Mouse (Mus musculus): ENCODE measurements around the gene Calr3. TPM values are rescaled to one million over a fixed set of nuclear protein-coding genes. Genes with fewer than 3 reads are reported as not detected.

The Calr3 gene
- total and polyA plus RNA-seq, 3 experiments: 0.08 to 3.6 (median 0.87) TPM

DNA sequence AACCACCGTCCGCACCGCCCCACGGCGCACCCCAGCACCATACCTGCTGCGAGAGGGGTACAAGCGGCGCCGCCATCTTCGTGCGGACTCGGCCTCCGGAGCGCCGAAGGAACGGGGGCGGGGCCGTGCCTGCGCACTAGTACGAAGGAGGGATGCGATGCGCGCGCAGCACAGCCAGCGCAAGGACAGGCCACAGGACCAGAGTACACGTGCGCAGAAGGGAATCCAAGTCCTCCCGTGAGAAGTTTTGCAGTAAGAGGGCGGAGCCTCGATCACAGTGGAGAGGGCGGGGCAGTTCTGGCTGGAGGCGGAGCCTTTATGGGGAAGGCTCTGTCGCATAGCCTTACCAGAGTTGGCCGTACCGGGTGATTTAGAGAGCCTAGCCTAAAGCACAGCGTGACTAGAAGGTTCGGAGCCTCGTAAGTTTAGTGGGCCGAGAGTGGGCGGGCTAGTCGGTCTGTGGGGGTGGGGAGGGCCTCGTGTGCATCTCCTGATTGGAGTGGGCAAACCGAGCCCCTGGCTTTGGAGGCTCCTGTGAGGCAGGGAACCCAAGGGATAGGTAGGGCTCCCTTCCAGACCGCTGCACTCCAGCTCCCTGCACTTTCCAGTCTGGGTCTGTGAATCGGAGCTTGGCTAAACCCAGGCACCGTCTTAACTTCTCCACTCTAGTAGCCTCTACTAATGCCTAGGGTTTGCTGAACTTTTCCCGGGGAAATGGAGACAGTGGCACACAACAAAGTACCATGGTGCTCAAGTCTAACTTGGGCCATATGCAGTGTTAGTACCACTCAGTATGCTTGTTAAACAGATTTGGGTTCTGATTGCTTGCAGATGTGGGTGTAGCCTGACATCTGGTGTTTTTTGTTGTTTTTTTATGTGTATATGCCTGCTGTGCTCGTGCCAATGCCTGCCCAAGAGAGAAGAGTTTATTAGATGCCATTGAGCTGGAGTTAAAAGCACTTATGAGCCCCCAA is 22.0 kb downstream of the Calr3 start, which contains the start of gene Eps15l1:
Gene Eps15l1, minus strand, starts transcription at position 99 of the 974 bp plus-strand sequence.
- no peaks in the 10 kb centered on the region for H3K9me3 ChIP-seq (replicated peaks)
- ATAC-seq (ENCODE audit: extremely low read depth, insufficient number of reproducible peaks, low FRiP score, poor library complexity, severe bottlenecking) (peak; percentile 97), DNase-seq (ENCODE audit: low spot score) (peak; percentile 93)
- H3K27me3 ChIP-seq (ENCODE audit: insufficient read depth, low read length): no peaks in the 10 kb centered on the region
- no peak for TF ChIP-seq TAL1 (conservative IDR thresholded peaks at IDR 0.05; ENCODE audit: low read depth, low read length)
- TF ChIP-seq POLR2AphosphoS5 (IDR thresholded peaks at IDR 0.05; ENCODE audit: insufficient replicate concordance, low read depth, low read length): no peak
- no peak for TF ChIP-seq GATA2 (IDR thresholded peaks at IDR 0.05; ENCODE audit: borderline replicate concordance, low read depth, low read length)
- TF ChIP-seq GATA1 (IDR thresholded peaks at IDR 0.05; ENCODE audit: borderline replicate concordance, low read length): no peak
- TF ChIP-seq CTCF (IDR thresholded peaks at IDR 0.05; ENCODE audit: low read depth, low read length): no peak
- peaks cover 32% of the 10 kb centered on the region for H3K36me3 ChIP-seq (replicated peaks)
- peak within 1 kb of the TSS; percentile 84 for H3K4me3 ChIP-seq (ENCODE audit: low read depth, low read length)
- peaks cover 48% of the 10 kb centered on the region for H3K4me1 ChIP-seq (ENCODE audit: insufficient read depth, low read depth, low read length)

DNA sequence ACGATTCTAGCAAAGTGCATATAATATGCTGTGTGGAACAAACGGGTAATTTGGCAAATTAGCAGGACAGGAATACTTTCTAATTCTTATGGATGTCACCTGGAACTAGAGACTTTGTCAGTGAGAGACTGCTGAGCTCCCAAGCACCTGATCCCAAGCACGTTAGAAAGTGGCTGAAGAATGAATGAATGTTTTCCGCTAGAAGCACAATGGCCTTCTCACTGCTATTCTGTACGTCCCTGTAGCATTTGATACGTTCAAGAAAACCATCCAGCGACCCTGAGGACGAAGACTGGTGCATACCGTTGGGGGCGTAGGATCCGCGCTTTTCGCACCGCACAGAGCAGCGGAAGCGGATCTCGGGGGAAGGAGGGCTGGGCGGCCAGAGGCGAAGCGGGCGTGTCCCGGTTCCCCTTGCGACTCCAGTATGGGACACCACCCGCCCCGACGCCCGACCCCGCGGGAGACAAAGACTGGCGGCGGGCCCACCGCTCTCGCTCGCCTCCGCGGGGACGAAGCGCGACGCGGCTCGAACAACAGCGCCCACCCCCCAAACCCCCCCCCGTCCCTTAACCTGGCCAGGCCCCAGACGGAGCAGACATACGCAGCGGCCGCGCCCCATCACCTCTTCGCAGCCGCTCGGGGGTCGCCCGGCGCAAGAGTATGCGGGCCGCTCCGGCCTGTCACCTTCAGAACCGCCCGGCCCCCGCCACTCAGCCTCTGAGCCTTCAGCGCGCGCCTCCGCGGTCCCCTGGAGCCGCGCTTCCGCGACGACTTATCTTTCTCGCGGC is 22.9 kb downstream of the Calr3 start:
- no peak for TF ChIP-seq POLR2AphosphoS5 (IDR thresholded peaks at IDR 0.05; ENCODE audit: insufficient replicate concordance, low read depth, low read length)
- no peaks in the 10 kb centered on the region for H3K9me3 ChIP-seq (replicated peaks)
- H3K27me3 ChIP-seq (ENCODE audit: insufficient read depth, low read length): no peaks in the 10 kb centered on the region
- peaks cover 57% of the 10 kb centered on the region for H3K4me1 ChIP-seq (ENCODE audit: insufficient read depth, low read depth, low read length)
- peak overlapping the region; percentile 84 for H3K4me3 ChIP-seq (ENCODE audit: low read depth, low read length)
- H3K36me3 ChIP-seq (replicated peaks): peaks cover 38% of the 10 kb centered on the region
- peak; percentile 54 for DNase-seq (ENCODE audit: low spot score)
- ATAC-seq (ENCODE audit: extremely low read depth, insufficient number of reproducible peaks, low FRiP score, poor library complexity, severe bottlenecking): no peak

DNA sequence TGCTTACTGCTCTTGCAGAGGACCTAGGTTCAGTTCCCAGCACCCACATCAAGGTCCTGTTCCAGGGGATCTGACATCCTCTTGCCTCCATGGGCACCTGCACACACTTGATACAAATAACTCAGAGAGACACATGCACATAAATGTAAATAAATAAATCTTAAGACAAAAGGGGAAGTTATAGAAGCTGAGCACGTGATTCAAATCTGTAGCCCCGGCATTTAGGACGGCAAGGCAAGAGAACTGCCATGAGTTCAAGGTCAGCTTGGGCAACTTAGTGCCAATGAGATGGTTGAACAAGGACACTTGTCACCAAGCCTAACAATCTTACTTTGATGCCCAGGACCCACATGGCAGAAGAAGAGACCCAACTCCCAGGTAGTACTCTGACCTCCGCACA is 25.6 kb downstream of the Calr3 start:
- Histone ChIP-seq H3K4me3 (ENCODE audit: low read depth, low read length) (no peak overlapping the region), H3K4me1 (ENCODE audit: insufficient read depth, low read depth, low read length) (peaks cover 82% of the 10 kb centered on the region), H3K27me3 (ENCODE audit: insufficient read depth, low read length) (no peaks in the 10 kb centered on the region), H3K36me3 (replicated peaks) (peaks cover 56% of the 10 kb centered on the region), H3K9me3 (replicated peaks) (no peaks in the 10 kb centered on the region)
- DNase-seq (ENCODE audit: low spot score) (no peak), ATAC-seq (ENCODE audit: extremely low read depth, insufficient number of reproducible peaks, low FRiP score, poor library complexity, severe bottlenecking) (no peak)
- TF ChIP-seq GATA1 (IDR thresholded peaks at IDR 0.05; ENCODE audit: borderline replicate concordance, low read length) (no peak), CTCF (IDR thresholded peaks at IDR 0.05; ENCODE audit: low read depth, low read length) (no peak), POLR2AphosphoS5 (IDR thresholded peaks at IDR 0.05; ENCODE audit: insufficient replicate concordance, low read depth, low read length) (no peak), TAL1 (conservative IDR thresholded peaks at IDR 0.05; ENCODE audit: low read depth, low read length) (no peak), GATA2 (IDR thresholded peaks at IDR 0.05; ENCODE audit: borderline replicate concordance, low read depth, low read length) (no peak)

DNA sequence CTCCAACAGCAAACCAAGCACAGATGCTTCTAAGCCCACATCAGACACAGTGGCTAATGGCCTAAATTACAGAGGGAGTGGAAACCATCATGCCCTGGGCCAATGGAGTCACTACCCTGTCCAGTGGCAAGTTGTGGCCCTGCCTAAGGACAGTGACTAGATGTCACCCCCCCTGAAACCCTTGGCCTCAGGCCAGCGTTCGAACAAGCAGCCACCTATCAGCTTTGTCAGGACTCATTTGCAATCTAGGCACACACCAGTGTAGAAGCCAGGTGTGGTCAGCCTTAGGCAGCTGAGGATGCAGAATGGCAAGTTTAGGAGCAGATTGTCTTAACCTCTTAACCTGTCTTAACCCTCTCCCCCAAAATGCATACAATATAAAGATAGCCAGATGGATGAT is 28.4 kb downstream of the Calr3 start:
- H3K27me3 ChIP-seq (ENCODE audit: insufficient read depth, low read length): no peaks in the 10 kb centered on the region
- ATAC-seq (ENCODE audit: extremely low read depth, insufficient number of reproducible peaks, low FRiP score, poor library complexity, severe bottlenecking) (no peak), DNase-seq (ENCODE audit: low spot score) (no peak)
- TF ChIP-seq POLR2AphosphoS5 (IDR thresholded peaks at IDR 0.05; ENCODE audit: insufficient replicate concordance, low read depth, low read length) (no peak), TAL1 (conservative IDR thresholded peaks at IDR 0.05; ENCODE audit: low read depth, low read length) (no peak), GATA1 (IDR thresholded peaks at IDR 0.05; ENCODE audit: borderline replicate concordance, low read length) (no peak), CTCF (IDR thresholded peaks at IDR 0.05; ENCODE audit: low read depth, low read length) (no peak), GATA2 (IDR thresholded peaks at IDR 0.05; ENCODE audit: borderline replicate concordance, low read depth, low read length) (no peak)
- H3K36me3 ChIP-seq (replicated peaks): peaks cover 82% of the 10 kb centered on the region
- H3K9me3 ChIP-seq (replicated peaks): no peaks in the 10 kb centered on the region
- H3K4me1 ChIP-seq (ENCODE audit: insufficient read depth, low read depth, low read length): peaks cover 88% of the 10 kb centered on the region
- H3K4me3 ChIP-seq (ENCODE audit: low read depth, low read length): no peak overlapping the region; the same call in 1 of the 2 replicates

DNA sequence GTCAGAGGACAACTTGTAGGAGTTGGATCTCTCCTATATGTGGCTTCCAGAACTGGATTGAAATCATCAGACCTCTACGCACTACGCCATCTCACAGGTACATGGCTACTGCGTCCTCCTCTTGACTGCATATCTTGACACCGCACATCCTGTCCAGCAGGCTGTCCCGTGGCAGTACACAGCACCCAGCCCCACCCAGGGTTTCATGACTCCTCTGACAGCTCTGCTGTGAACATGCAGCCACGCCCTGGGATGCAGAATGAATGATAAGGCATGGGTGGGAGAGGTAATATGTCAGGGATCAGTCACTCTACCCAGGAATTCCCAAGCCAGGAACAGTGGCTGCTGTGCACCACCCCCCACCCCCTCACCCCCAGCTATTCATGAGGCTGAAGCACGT is 29.8 kb downstream of the Calr3 start:
- no peaks in the 10 kb centered on the region for H3K9me3 ChIP-seq (replicated peaks)
- peak; percentile 32 for DNase-seq (ENCODE audit: low spot score)
- peak overlapping the region; percentile 53; the same call in 1 of the 2 replicates for H3K4me3 ChIP-seq (ENCODE audit: low read depth, low read length)
- H3K4me1 ChIP-seq (ENCODE audit: insufficient read depth, low read depth, low read length): peaks cover 84% of the 10 kb centered on the region
- H3K27me3 ChIP-seq (ENCODE audit: insufficient read depth, low read length): no peaks in the 10 kb centered on the region
- peaks cover 84% of the 10 kb centered on the region for H3K36me3 ChIP-seq (replicated peaks)
- ATAC-seq (ENCODE audit: extremely low read depth, insufficient number of reproducible peaks, low FRiP score, poor library complexity, severe bottlenecking): peak; percentile 62
- TF ChIP-seq GATA1 (IDR thresholded peaks at IDR 0.05; ENCODE audit: borderline replicate concordance, low read length) (no peak), TAL1 (conservative IDR thresholded peaks at IDR 0.05; ENCODE audit: low read depth, low read length) (no peak), GATA2 (IDR thresholded peaks at IDR 0.05; ENCODE audit: borderline replicate concordance, low read depth, low read length) (no peak), CTCF (IDR thresholded peaks at IDR 0.05; ENCODE audit: low read depth, low read length) (no peak), POLR2AphosphoS5 (IDR thresholded peaks at IDR 0.05; ENCODE audit: insufficient replicate concordance, low read depth, low read length) (no peak)

DNA sequence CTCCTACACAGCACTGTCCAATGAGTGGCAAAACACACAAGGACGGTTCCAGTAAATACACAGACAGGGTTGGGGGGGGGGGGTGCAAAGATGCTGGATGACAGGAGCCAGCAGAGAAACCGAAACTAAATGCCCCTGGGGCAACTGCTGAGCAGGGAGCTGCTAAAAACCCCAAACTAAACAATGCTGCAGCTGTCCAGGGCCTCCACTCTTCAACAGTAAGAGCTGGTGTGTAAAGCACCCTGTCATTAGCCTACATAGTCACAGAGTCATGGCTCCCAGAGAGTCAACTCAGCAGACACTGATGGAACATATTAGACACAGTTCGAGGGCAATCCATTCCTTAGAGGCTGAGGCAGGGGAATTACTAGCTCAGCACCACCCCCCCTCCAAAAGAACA is 34.2 kb downstream of the Calr3 start:
- DNase-seq (ENCODE audit: low spot score) (no peak), ATAC-seq (ENCODE audit: extremely low read depth, insufficient number of reproducible peaks, low FRiP score, poor library complexity, severe bottlenecking) (no peak)
- H3K9me3 ChIP-seq (replicated peaks): no peaks in the 10 kb centered on the region
- peaks cover 58% of the 10 kb centered on the region for H3K36me3 ChIP-seq (replicated peaks)
- no peaks in the 10 kb centered on the region for H3K27me3 ChIP-seq (ENCODE audit: insufficient read depth, low read length)
- TF ChIP-seq POLR2AphosphoS5 (IDR thresholded peaks at IDR 0.05; ENCODE audit: insufficient replicate concordance, low read depth, low read length) (no peak), GATA2 (IDR thresholded peaks at IDR 0.05; ENCODE audit: borderline replicate concordance, low read depth, low read length) (no peak), CTCF (IDR thresholded peaks at IDR 0.05; ENCODE audit: low read depth, low read length) (no peak), GATA1 (IDR thresholded peaks at IDR 0.05; ENCODE audit: borderline replicate concordance, low read length) (no peak), TAL1 (conservative IDR thresholded peaks at IDR 0.05; ENCODE audit: low read depth, low read length) (no peak)
- H3K4me1 ChIP-seq (ENCODE audit: insufficient read depth, low read depth, low read length): peaks cover 48% of the 10 kb centered on the region
- no peak overlapping the region for H3K4me3 ChIP-seq (ENCODE audit: low read depth, low read length)

Measured in G1E (cell line).